Mouse (Mus musculus): Measurements from ENCODE around the gene Retsat. TPM values are rescaled to one million over a fixed set of nuclear protein-coding genes. Genes with fewer than 3 reads are reported as not detected.

The Retsat gene
- polyA plus RNA-seq, 1 experiment from 2014 or later: 8.6 TPM

Other genes starting within 250 kb of the Retsat start
- 6.1 and 6.3 TPM in 2 replicates for gene Tmem150a, start 243.0 kb upstream of the Retsat start, polyA plus RNA-seq (2016; fragmentation: Nextera tagmentation; extraction: Ambion mirVana)
- gene Rnf181, start 231.5 kb upstream of the Retsat start, polyA plus RNA-seq (2016; fragmentation: Nextera tagmentation; extraction: Ambion mirVana): 106 and 111 TPM in 2 replicates
- gene Vamp5, start 218.0 kb upstream of the Retsat start, polyA plus RNA-seq (2016; fragmentation: Nextera tagmentation; extraction: Ambion mirVana): 13.6 and 15.9 TPM in 2 replicates
- 53.2 and 59.8 TPM in 2 replicates for gene Vamp8, start 207.8 kb upstream of the Retsat start, polyA plus RNA-seq (2016; fragmentation: Nextera tagmentation; extraction: Ambion mirVana)
- gene Ggcx, start 184.2 kb upstream of the Retsat start, polyA plus RNA-seq (2016; fragmentation: Nextera tagmentation; extraction: Ambion mirVana): 20.4 and 21.1 TPM in 2 replicates
- 473 and 481 TPM in 2 replicates for gene Mat2a, start 158.9 kb upstream of the Retsat start, polyA plus RNA-seq (2016; fragmentation: Nextera tagmentation; extraction: Ambion mirVana)
- gene Sh2d6, start 76.8 kb upstream of the Retsat start, polyA plus RNA-seq (2016; fragmentation: Nextera tagmentation; extraction: Ambion mirVana): 0.16 and 0.19 TPM in 2 replicates
- 14.8 and 16.0 TPM in 2 replicates for gene Capg, start 54.1 kb upstream of the Retsat start, polyA plus RNA-seq (2016; fragmentation: Nextera tagmentation; extraction: Ambion mirVana)
- 13.9 and 14.8 TPM in 2 replicates for gene Elmod3, start 62 bp upstream of the Retsat start, polyA plus RNA-seq (2016; fragmentation: Nextera tagmentation; extraction: Ambion mirVana)
- gene Tgoln1, start 18.5 kb downstream of the Retsat start, polyA plus RNA-seq (2016; fragmentation: Nextera tagmentation; extraction: Ambion mirVana): 26.2 and 27.9 TPM in 2 replicates
- 34.8 and 37.1 TPM in 2 replicates for gene Tcf7l1, start 190.8 kb downstream of the Retsat start, polyA plus RNA-seq (2016; fragmentation: Nextera tagmentation; extraction: Ambion mirVana)

Measured in embryonic facial prominence, embryonic 10.5 days (tissue).